Mouse (Mus musculus): ENCODE data around the gene Cic.

DNA sequence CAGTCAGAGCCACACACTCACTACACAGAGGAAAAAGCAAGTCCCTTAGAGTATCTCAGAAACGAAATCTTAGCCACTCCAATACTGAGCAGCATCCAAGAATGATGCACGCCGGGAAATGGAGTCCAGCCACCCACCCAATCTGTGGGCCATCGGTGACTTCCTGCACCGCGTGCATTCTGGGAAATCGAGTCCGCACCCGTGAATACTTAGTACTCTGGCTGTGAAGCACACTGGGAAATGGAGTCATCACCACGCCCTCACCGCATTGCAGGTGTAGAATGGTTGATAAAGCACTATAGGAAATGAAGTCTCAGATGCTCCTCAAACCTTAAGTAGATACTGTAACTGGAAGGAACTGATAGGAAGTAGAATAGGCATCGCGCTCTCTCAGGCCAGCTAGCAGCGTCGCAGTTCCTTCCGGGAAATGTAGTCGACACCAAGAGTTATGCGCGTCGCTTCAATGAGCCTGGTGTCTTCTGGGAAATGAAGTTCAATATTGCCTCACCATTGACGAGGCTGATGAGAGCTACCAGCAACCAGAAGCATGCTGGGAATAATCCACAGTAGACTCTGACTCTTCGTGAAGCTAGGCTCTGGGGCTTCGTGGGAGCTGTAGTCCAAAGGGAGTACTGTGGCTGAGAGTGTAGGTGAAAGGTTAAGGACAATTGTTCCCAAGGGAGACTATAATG lies 29.3 kb upstream of the Cic start:
- TF ChIP-seq POLR2A (IDR thresholded peaks at IDR 0.05; ENCODE audit: borderline replicate concordance, control insufficient read depth, low read depth, low read length): no peak
- TF ChIP-seq CTCF (IDR thresholded peaks at IDR 0.05; ENCODE audit: control insufficient read depth, insufficient read depth, low read length): no peak
